18 mouse cellular contexts compared by ENCODE assay signal in genomic region chr13:46695296-46695908, GRCm38 (mm10). TPM values are rescaled to one million over a fixed set of nuclear protein-coding genes. Genes with fewer than 3 reads are reported as not detected.
A peak's percentile ranks its signal among the peaks of the same experiment; 100 is the strongest.
DNase-seq lines count a peak whose midpoint lies in the region; ATAC-seq and TF ChIP-seq lines count a peak whose summit lies in the region.
"Had no signal": no experiment of that assay in that cellular context is flagged by ENCODE, and none has a peak within 500 bp of the region (broad histone marks: within the 10 kb centered on the region; RNA-seq: fewer than 3 reads in every experiment).

No protein-coding gene starts in this region.

- 65% methylated on average over 1 of the region's 1 CpGs for WGBS in midbrain, embryonic 14.5 days
- WGBS in midbrain, embryonic 13.5 days = 60% methylated on average over 1 of the region's 1 CpGs

- peak; percentile 9 for DNase-seq in heart, adult 8-10 months (ENCODE audit: low spot score)
- DNase-seq in heart, postnatal 10 days = no peak
- DNase-seq in midbrain, embryonic 14.5 days = peak; percentile 26
- DNase-seq in kidney, postnatal 25 days = peak; percentile 34 to 54
- DNase-seq in layer of hippocampus, adult 2 months (ENCODE audit: low spot score in 2 of 2) = no peak
- DNase-seq in frontal cortex, adult 2 months (ENCODE audit: extremely low spot score in 1 of 2, low spot score in 1 of 2) = no peak
- DNase-seq in embryo, embryonic 11 days = no peak
- DNase-seq: adrenal gland, postnatal 36 days; cerebellum, postnatal 14 days; forebrain, postnatal 0 days; gastrocnemius, postnatal 10 days; liver, embryonic 13.5 days; right cerebral cortex, postnatal 25 days; thymus, postnatal 4 days had no signal

- peaks cover 39% of the 10 kb centered on the region for H3K36me3 ChIP-seq in midbrain, embryonic 14.5 days (ENCODE audit: control insufficient read depth, insufficient read depth, low read length)
- H3K36me3 ChIP-seq in midbrain, embryonic 13.5 days = peaks cover 24% of the 10 kb centered on the region

- no peak for ATAC-seq in midbrain, embryonic 14.5 days (ENCODE audit: low FRiP score, low TSS enrichment)
- ATAC-seq in midbrain, embryonic 13.5 days = no peak
- ATAC-seq: forebrain, postnatal 0 days; midbrain, embryonic 16.5 days had no signal

- no peak overlapping the region for H3K27ac ChIP-seq in midbrain, embryonic 14.5 days (replicated peaks; ENCODE audit: low read depth, low read length)
- H3K27ac ChIP-seq in midbrain, embryonic 13.5 days = no peak overlapping the region
- no peak overlapping the region for H3K27ac ChIP-seq in layer of hippocampus, adult 2 months
- H3K27ac ChIP-seq: liver, embryonic 13.5 days had no signal

- TF ChIP-seq CTCF in layer of hippocampus, adult 2 months (conservative IDR thresholded peaks at IDR 0.05) = no peak

- intact Hi-C loops in heart, postnatal 10 days (cut with DNase I) = no loop called here

- H3K4me2 ChIP-seq in midbrain, embryonic 14.5 days (ENCODE audit: low read length) = no peak overlapping the region
- no peak overlapping the region for H3K4me2 ChIP-seq in midbrain, embryonic 13.5 days (replicated peaks)
- H3K4me2 ChIP-seq: heart, embryonic 12.5 days; liver, embryonic 13.5 days had no signal

- no peak overlapping the region for H3K9ac ChIP-seq in midbrain, embryonic 14.5 days (replicated peaks; ENCODE audit: low read length)
- H3K9ac ChIP-seq in midbrain, embryonic 13.5 days (replicated peaks) = no peak overlapping the region
- H3K9ac ChIP-seq: forebrain, postnatal 0 days; heart, embryonic 12.5 days; liver, embryonic 13.5 days had no signal

- no peaks in the 10 kb centered on the region for H3K27me3 ChIP-seq in midbrain, embryonic 14.5 days (ENCODE audit: control insufficient read depth, insufficient read depth, low read length)
- no peaks in the 10 kb centered on the region for H3K27me3 ChIP-seq in midbrain, embryonic 13.5 days
- H3K27me3 ChIP-seq: heart, embryonic 12.5 days; liver, embryonic 13.5 days had no signal

- H3K4me3 ChIP-seq in midbrain, embryonic 14.5 days (replicated peaks; ENCODE audit: low read depth, low read length) = no peak overlapping the region
- H3K4me3 ChIP-seq in midbrain, embryonic 13.5 days (replicated peaks) = no peak overlapping the region
- no peak overlapping the region for H3K4me3 ChIP-seq in layer of hippocampus, adult 2 months
- H3K4me3 ChIP-seq: erythroblast, embryonic 14.5 days; heart, embryonic 12.5 days; liver, embryonic 13.5 days had no signal

- H3K9me3 ChIP-seq in midbrain, embryonic 14.5 days (ENCODE audit: control insufficient read depth, low read length) = no peaks in the 10 kb centered on the region
- no peaks in the 10 kb centered on the region for H3K9me3 ChIP-seq in midbrain, embryonic 13.5 days
- H3K9me3 ChIP-seq: heart, embryonic 12.5 days; liver, embryonic 13.5 days had no signal

- no peaks in the 10 kb centered on the region for H3K4me1 ChIP-seq in midbrain, embryonic 14.5 days (ENCODE audit: control insufficient read depth, insufficient read depth, low read length)
- peaks cover 8% of the 10 kb centered on the region for H3K4me1 ChIP-seq in midbrain, embryonic 13.5 days (replicated peaks)
- H3K4me1 ChIP-seq: heart, embryonic 12.5 days had no signal

RNA-seq across cellular contexts. Expression of gene Fam8a1, which starts 26.1 kb away (rescaled TPM):
- total RNA-seq in heart, adult 8-10 months (2022) = 10 to 100 TPM; 29.3 to 37.5 (median 33.3) TPM
- total RNA-seq in heart, postnatal 10 days (2021) = 10 to 100 TPM; 44.7 to 44.8 TPM
- polyA plus RNA-seq in midbrain, embryonic 14.5 days (2014; fragmentation: Nextera tagmentation; extraction: Ambion mirVana) = 19.2 and 27.0 TPM in 2 replicates
- polyA plus RNA-seq in midbrain, embryonic 13.5 days (2015; fragmentation: Nextera tagmentation; extraction: Ambion mirVana) = 18.8 and 22.7 TPM in 2 replicates
- 10 to 100 TPM; 74.7 to 76.5 TPM for total RNA-seq in layer of hippocampus, adult 2 months (2021)
- polyA plus RNA-seq in frontal cortex, adult 2 months (2012; rRNA removed) = 45.1 and 45.5 TPM in 2 replicates

RNA-seq across cellular contexts. Expression of gene Nup153, which starts 32.3 kb away (rescaled TPM):
- 10 to 100 TPM; 29.5 to 40.6 (median 36.0) TPM for total RNA-seq in heart, adult 8-10 months (2022)
- total RNA-seq in heart, postnatal 10 days (2021) = 10 to 100 TPM; 39.2 to 45.0 TPM
- polyA plus RNA-seq in midbrain, embryonic 14.5 days (2014; fragmentation: Nextera tagmentation; extraction: Ambion mirVana) = 30.2 and 30.4 TPM in 2 replicates
- polyA plus RNA-seq in midbrain, embryonic 13.5 days (2015; fragmentation: Nextera tagmentation; extraction: Ambion mirVana) = 21.9 and 22.4 TPM in 2 replicates
- total RNA-seq in layer of hippocampus, adult 2 months (2021) = 10 to 100 TPM; 56.3 to 56.4 TPM
- polyA plus RNA-seq in frontal cortex, adult 2 months (2012; rRNA removed) = 32.1 and 33.8 TPM in 2 replicates

Comparison
In these comparisons a context has a peak if more than half of its experiments do, and no peak if none do; other contexts are left out.
1. DNase-seq: peak in heart, adult 8-10 months (single experiment), midbrain, embryonic 14.5 days (single experiment) and kidney, postnatal 25 days (2 of 2); none in heart, postnatal 10 days (0 of 2), layer of hippocampus, adult 2 months (0 of 2), frontal cortex, adult 2 months (0 of 2) and embryo, embryonic 11 days (single experiment).